Mouse (Mus musculus) forebrain, embryonic 16.5 days (tissue): ENCODE measurements around the gene Serpinb13. TPM values are rescaled to one million over a fixed set of nuclear protein-coding genes. Genes with fewer than 3 reads are reported as not detected.

Experiments
- ATAC-seq: fragments of 200-750 bp; cut with Nextera tagmentation; 2 replicates; pipeline ENCODE4 v1.8.0; 2017; ENCODE audit warnings: mild to moderate bottlenecking, moderate library complexity
- H3K27ac ChIP-seq: fragments of 300-500 bp; sonication (generic); 2 replicates; pipeline ENCODE4 v1.5.1; 2014; ENCODE audit warnings: low read length, control low read depth
- H3K27me3 ChIP-seq: fragments of 300-500 bp; sonication (generic); replicated peaks from 2 replicates; pipeline ENCODE4 v1.6.1; 2014; ENCODE audit warnings: low read length; ENCODE audit not compliant: control insufficient read depth, insufficient read depth
- H3K36me3 ChIP-seq: fragments of 300-500 bp; sonication (generic); 2 replicates; pipeline ENCODE4 v1.6.1; 2014; ENCODE audit not compliant: control insufficient read depth, insufficient read depth
- H3K4me1 ChIP-seq: fragments of 300-500 bp; sonication (generic); replicated peaks from 2 replicates; pipeline ENCODE4 v1.6.1; 2014; ENCODE audit warnings: low read length; ENCODE audit not compliant: control insufficient read depth, insufficient read depth
- H3K4me2 ChIP-seq: fragments of 300-500 bp; sonication (generic); 2 replicates; pipeline ENCODE4 v1.6.1; 2014; ENCODE audit warnings: mild to moderate bottlenecking, low read length, control low read depth
- H3K4me3 ChIP-seq: fragments of 300-500 bp; sonication (generic); replicated peaks from 2 replicates; pipeline ENCODE4 v1.5.1; 2014; ENCODE audit warnings: mild to moderate bottlenecking, low read length, control low read depth
- H3K9ac ChIP-seq: fragments of 300-500 bp; sonication (generic); replicated peaks from 2 replicates; pipeline ENCODE4 v1.6.1; 2014; ENCODE audit warnings: low read depth, low read length, control low read depth
- H3K9me3 ChIP-seq: fragments of 300-500 bp; sonication (generic); 2 replicates; pipeline ENCODE4 v1.6.1; 2016; ENCODE audit warnings: low read length; ENCODE audit not compliant: control insufficient read depth
- WGBS: fragments of 180-500 bp; shearing (Covaris S2); extraction: QIAGEN DNeasy Blood & Tissue Kit; methylation state at CpG from one replicate; pipeline ENCODE4 v1.1.7; 2014; 5-methylcytosine and 5-hydroxymethylcytosine counted together
- polyA plus RNA-seq: library from polyadenylated mRNA; unstranded; fragments of >200 nt; fragmentation: Nextera tagmentation; extraction: Ambion mirVana; gene quantifications from 2 replicates; pipeline ENCODE4 v1.2.1, GENCODE M21; 2015

The Serpinb13 gene
- polyA plus RNA-seq, result not detected in 2 replicates

DNA sequence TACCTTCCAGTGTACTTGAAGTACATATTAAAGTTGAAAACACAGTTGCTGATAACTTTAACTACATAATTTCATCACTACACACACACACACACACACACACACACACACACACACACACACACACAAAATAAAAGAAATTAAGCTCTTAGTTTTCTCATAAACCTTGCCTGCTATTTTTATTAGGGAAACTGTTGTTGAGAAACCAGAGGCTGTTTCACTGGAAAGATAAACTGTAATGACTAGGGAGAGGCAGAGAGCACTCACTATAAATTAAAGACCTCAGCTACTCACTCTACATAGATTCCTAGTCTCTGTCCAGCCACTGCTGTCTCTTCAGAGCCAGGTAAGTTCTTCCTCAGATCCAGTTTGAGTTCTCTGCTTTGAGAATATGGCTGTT is at the start of gene Serpinb13:
TSS of gene Serpinb13 (plus strand) at position 301 of the 400 bp plus-strand sequence.
- Histone ChIP-seq H3K27me3 (no peaks in the 10 kb centered on the region), H3K27ac (no peak within 1 kb of the TSS), H3K9ac (no peak within 1 kb of the TSS), H3K4me1 (no peaks in the 10 kb centered on the region), H3K36me3 (no peaks in the 10 kb centered on the region), H3K4me3 (no peak within 1 kb of the TSS), H3K4me2 (no peak within 1 kb of the TSS), H3K9me3 (no peaks in the 10 kb centered on the region)
- ATAC-seq, result no peak

DNA sequence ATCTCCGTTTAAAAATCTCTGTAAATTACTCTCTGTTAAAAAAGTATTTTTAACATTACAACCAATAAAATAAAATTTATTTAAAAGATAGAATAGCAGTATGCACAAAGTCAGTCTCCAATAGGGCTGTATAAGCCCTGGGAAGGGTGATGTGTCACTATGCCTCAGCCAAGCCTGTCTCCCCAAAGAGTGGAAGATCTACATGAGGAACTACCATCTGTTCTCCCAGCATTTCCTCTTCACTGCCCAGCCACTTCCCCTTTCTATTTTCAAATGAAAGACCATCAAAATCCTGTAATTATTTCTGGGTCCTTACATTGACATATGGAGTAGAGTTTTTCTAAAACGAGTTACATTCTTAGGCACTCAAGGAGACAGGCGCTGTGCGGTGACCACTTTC is 48.8 kb upstream of the Serpinb13 start:
- no peak for ATAC-seq
- H3K4me1 ChIP-seq, result no peaks in the 10 kb centered on the region
- H3K27ac ChIP-seq, result no peak overlapping the region
- H3K27me3 ChIP-seq, result no peaks in the 10 kb centered on the region
- H3K9me3 ChIP-seq, result no peaks in the 10 kb centered on the region
- H3K9ac ChIP-seq, result no peak overlapping the region
- no peak overlapping the region for H3K4me3 ChIP-seq
- 87% methylated on average over 4 of the region's 4 CpGs for WGBS
- H3K4me2 ChIP-seq, result no peak overlapping the region
- H3K36me3 ChIP-seq, result no peaks in the 10 kb centered on the region

GRCm38 (mm10) chr1:106933658-106934057 is 47.1 kb upstream of the Serpinb13 start:
- no peak overlapping the region for H3K9ac ChIP-seq
- no peak overlapping the region for H3K4me3 ChIP-seq
- H3K27ac ChIP-seq, result no peak overlapping the region
- H3K36me3 ChIP-seq, result no peaks in the 10 kb centered on the region
- H3K9me3 ChIP-seq, result no peaks in the 10 kb centered on the region
- ATAC-seq, result no peak
- H3K4me2 ChIP-seq, result no peak overlapping the region
- no peaks in the 10 kb centered on the region for H3K27me3 ChIP-seq
- no peaks in the 10 kb centered on the region for H3K4me1 ChIP-seq

- Histone ChIP-seq H3K4me1 (no peaks in the 10 kb centered on the region), H3K9ac (no peak within 1 kb of the TSS), H3K4me3 (no peak within 1 kb of the TSS), H3K4me2 (no peak within 1 kb of the TSS), H3K9me3 (no peaks in the 10 kb centered on the region), H3K27ac (no peak within 1 kb of the TSS), H3K36me3 (no peaks in the 10 kb centered on the region), H3K27me3 (no peaks in the 10 kb centered on the region)
- no peak for ATAC-seq
- WGBS, result 79% methylated on average over 6 of the region's 6 CpGs
Observed at GRCm38 (mm10) chr1:106934265-106934664, 46.5 kb upstream of the Serpinb13 start, which contains the start of gene Serpinb12. TSS of gene Serpinb12 (plus strand) at chr1:106934449.

DNA sequence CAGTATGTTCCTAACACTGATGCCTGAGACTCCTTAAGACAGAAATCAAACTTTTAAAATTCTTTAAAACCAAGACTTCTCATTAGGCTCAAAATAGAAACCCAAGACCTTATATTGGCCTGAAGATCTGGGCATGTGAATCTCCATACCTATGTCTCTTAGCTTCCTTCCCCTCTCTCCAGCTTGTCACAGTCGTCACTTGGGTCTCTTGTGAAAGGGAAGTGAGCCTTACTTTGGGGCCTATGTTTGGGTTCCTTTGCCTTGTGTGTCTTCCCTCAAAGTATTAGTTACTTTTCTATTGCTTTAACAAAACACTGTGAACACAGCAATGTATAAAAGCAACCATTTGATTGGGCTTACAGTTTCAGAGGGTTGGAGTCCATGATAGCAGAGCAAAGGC is 33.6 kb upstream of the Serpinb13 start:
- Histone ChIP-seq H3K27me3 (no peaks in the 10 kb centered on the region), H3K36me3 (no peaks in the 10 kb centered on the region), H3K27ac (no peak overlapping the region), H3K4me3 (no peak overlapping the region), H3K4me2 (no peak overlapping the region), H3K9ac (no peak overlapping the region), H3K4me1 (no peaks in the 10 kb centered on the region), H3K9me3 (no peaks in the 10 kb centered on the region)
- ATAC-seq, result no peak
- 85% methylated on average over 1 of the region's 1 CpGs for WGBS

DNA sequence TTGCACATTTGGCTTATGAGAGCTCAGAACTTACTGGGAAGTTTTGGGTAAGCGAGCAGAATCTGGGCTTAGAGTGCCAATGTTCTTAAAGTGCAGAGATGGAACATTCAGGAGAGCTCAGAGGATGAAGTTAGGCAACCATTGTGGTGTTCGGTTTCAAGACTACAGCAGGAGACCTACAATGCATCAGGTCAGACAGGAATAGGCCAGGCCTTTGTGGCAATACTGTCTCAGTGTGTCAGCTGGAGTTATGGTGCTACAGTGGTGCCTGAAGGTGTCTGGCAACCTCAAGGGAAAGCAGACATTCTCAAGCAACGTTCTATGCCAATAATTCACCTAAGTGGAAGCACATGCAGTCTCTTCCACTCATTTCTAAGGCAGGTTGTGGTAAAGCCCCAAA is 20.8 kb upstream of the Serpinb13 start:
- Histone ChIP-seq H3K27me3 (no peaks in the 10 kb centered on the region), H3K27ac (no peak overlapping the region), H3K4me2 (no peak overlapping the region), H3K9ac (no peak overlapping the region), H3K9me3 (no peaks in the 10 kb centered on the region), H3K4me3 (no peak overlapping the region), H3K4me1 (no peaks in the 10 kb centered on the region), H3K36me3 (no peaks in the 10 kb centered on the region)
- ATAC-seq, result no peak
- WGBS, result 85% methylated on average over 3 of the region's 3 CpGs

DNA sequence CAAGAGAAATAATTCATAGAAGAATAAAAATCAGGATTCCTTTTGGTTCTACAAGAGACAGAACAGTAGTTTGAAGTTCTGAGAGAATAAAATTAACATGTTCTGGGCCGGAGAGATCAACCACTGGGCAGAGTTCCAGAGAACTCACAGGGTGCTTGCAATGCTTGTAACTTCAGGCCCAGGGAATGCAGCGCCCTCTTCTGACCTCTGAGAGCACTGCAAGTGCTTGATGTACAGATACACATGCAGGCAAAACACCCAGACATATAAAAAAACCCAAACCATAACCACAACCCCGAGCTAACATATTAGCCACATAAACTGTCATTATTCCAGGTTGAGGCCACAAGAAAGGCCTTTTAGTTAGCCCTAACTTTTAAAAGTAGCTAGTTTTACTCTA is 19.8 kb upstream of the Serpinb13 start:
- H3K27ac ChIP-seq, result no peak overlapping the region
- H3K36me3 ChIP-seq, result no peaks in the 10 kb centered on the region
- no peaks in the 10 kb centered on the region for H3K4me1 ChIP-seq
- no peaks in the 10 kb centered on the region for H3K9me3 ChIP-seq
- no peaks in the 10 kb centered on the region for H3K27me3 ChIP-seq
- H3K4me2 ChIP-seq, result no peak overlapping the region
- ATAC-seq, result no peak
- no peak overlapping the region for H3K4me3 ChIP-seq
- 51% methylated on average over 3 of the region's 3 CpGs for WGBS
- H3K9ac ChIP-seq, result no peak overlapping the region

DNA sequence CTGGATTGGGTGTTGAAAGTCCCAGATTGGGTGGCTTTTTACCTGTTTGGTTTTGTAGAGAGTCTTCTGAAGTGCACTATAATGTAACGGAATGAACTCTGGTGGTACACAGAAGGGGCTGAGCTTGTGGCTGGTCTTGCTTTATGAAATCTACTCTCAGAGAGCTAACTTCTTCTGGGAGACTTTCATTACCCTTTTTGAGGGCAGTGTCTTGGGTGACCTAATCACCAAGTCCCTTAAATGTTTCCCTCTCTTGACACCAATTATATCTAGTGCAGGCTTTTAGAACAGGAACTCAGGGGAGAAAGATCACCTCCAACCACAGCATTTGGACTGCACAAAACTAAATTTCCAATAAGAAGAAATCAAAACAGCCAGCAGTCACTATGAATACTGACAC is 2.3 kb downstream of the Serpinb13 start:
- H3K4me2 ChIP-seq, result no peak overlapping the region
- no peaks in the 10 kb centered on the region for H3K4me1 ChIP-seq
- no peaks in the 10 kb centered on the region for H3K27me3 ChIP-seq
- no peak for ATAC-seq
- no peaks in the 10 kb centered on the region for H3K9me3 ChIP-seq
- no peaks in the 10 kb centered on the region for H3K36me3 ChIP-seq
- no peak overlapping the region for H3K27ac ChIP-seq
- no peak overlapping the region for H3K9ac ChIP-seq
- 91% methylated on average over 1 of the region's 1 CpGs for WGBS
- no peak overlapping the region for H3K4me3 ChIP-seq

GRCm38 (mm10) chr1:106983865-106984264 is 3.1 kb downstream of the Serpinb13 start:
- H3K27me3 ChIP-seq, result no peaks in the 10 kb centered on the region
- ATAC-seq, result no peak
- H3K4me3 ChIP-seq, result no peak overlapping the region
- no peaks in the 10 kb centered on the region for H3K36me3 ChIP-seq
- 80% methylated on average over 2 of the region's 2 CpGs for WGBS
- H3K9ac ChIP-seq, result no peak overlapping the region
- no peak overlapping the region for H3K4me2 ChIP-seq
- no peaks in the 10 kb centered on the region for H3K9me3 ChIP-seq
- H3K4me1 ChIP-seq, result no peaks in the 10 kb centered on the region
- no peak overlapping the region for H3K27ac ChIP-seq

DNA sequence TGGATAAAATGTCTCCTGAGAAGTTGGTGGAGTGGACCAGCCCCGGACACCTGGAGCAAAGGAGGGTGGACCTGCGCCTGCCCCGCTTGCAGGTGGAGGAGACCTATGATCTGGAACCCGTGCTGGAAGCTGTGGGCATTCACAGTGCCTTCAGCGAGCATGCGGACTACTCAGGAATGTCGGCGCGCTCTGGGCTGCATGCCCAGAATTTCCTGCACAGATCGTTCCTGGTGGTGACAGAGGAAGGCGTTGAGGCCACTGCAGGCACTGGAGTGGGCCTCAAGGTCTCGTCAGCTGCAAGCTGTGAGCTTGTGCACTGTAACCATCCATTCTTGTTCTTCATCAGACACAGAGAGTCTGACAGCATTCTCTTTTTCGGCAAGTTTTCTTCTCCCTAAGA is 19.6 kb downstream of the Serpinb13 start:
- Histone ChIP-seq H3K4me3 (no peak overlapping the region), H3K9ac (no peak overlapping the region), H3K9me3 (no peaks in the 10 kb centered on the region), H3K27ac (no peak overlapping the region), H3K36me3 (no peaks in the 10 kb centered on the region), H3K4me2 (no peak overlapping the region), H3K4me1 (no peaks in the 10 kb centered on the region), H3K27me3 (no peaks in the 10 kb centered on the region)
- WGBS, result 62% methylated on average over 13 of the region's 13 CpGs
- 0 out of 2 replicates have a peak, but pooled peaks have one; percentile 36 for ATAC-seq
